In the genomic region with DNA sequence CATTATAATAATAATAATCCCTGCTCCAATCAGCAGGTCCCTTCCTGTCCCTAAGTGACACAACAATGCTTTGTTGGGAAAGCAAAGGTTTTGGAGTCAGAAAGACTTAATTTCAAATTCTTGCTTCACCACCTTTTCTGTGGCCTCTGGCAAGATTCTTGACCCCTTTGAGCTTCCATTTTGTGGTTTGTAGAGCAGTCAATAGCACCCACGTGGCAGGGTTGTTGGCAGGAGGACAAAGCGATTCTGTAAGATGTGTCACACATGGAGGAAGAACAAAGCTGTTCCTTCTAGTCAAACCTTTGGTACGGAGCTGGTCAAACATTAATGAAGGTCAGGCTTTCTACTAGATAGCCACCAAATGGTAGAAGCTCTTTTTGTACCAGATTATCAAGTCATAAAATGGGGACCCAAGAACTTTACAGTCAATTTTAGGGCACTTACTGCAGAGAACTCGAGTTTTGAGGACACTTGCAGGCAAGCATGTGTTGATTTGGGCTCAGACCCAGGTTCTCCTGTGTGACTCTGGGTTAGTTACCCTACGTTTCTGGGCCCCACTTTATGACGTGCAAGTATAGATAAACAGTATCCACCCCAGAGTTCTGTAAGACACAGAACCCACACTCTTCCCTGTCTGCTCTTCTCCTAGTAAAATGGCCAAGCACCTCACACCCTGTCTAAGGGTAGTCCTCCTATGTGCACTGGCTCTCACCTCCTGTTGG, we compare ENCODE assay signal across 11 mouse cellular contexts. TPM values are rescaled to one million over a fixed set of nuclear protein-coding genes. Genes with fewer than 3 reads are reported as not detected.
DNase-seq lines count a peak whose midpoint lies in the region; ATAC-seq and TF ChIP-seq lines count a peak whose summit lies in the region.
"Had no signal": no experiment of that assay in that cellular context is flagged by ENCODE, and none has a peak within 500 bp of the region (broad histone marks: within the 10 kb centered on the region; RNA-seq: fewer than 3 reads in every experiment).

No protein-coding gene starts in this region.

- H3K4me3 ChIP-seq in midbrain, embryonic 15.5 days: no peak overlapping the region
- H3K4me3 ChIP-seq in midbrain, embryonic 14.5 days (replicated peaks; ENCODE audit: low read depth, low read length): no peak overlapping the region
- H3K4me3 ChIP-seq: embryonic facial prominence, embryonic 12.5 days had no signal

- H3K4me1 ChIP-seq in midbrain, embryonic 15.5 days: no peaks in the 10 kb centered on the region
- H3K4me1 ChIP-seq in midbrain, embryonic 14.5 days (ENCODE audit: control insufficient read depth, insufficient read depth, low read length): no peaks in the 10 kb centered on the region
- H3K4me1 ChIP-seq: embryonic facial prominence, embryonic 12.5 days had no signal

- peak; percentile 90 for DNase-seq in heart, adult 11 months
- DNase-seq in heart, adult 9 months (ENCODE audit: low spot score in 2 of 2): no peak
- DNase-seq in Patski (ENCODE audit: low read depth, low spot score): peak; percentile 100
- peak; percentile 55 for DNase-seq in kidney, postnatal 10 days
- no peak for DNase-seq in midbrain, embryonic 14.5 days
- DNase-seq: cerebellum, adult 11 months had no signal

- CTCF ChIA-PET in Patski (lab: Charles Lee): interaction anchor here (0.9 to 42.5 kb wide), 9 partner anchors 9 to 55 kb away, joined by 3 to 811 read pairs (median 3); a partner anchor contains a TSS

- no peak overlapping the region for H3K4me2 ChIP-seq in midbrain, embryonic 15.5 days
- no peak overlapping the region for H3K4me2 ChIP-seq in midbrain, embryonic 14.5 days (ENCODE audit: low read length)
- H3K4me2 ChIP-seq: embryonic facial prominence, embryonic 12.5 days had no signal

- in situ Hi-C loops in Patski (cut with MboI; ENCODE audit: low pct_unique_long_range_greater_than_20kb): no loop called here

- ATAC-seq in Patski: peak; percentile 90
- peak; percentile 50 for ATAC-seq in megakaryocyte progenitor cell, adult 5-6 weeks (replicated peaks; ENCODE audit: poor library complexity)
- ATAC-seq in midbrain, embryonic 15.5 days (replicated peaks): no peak
- ATAC-seq in frontal cortex, adult (ENCODE audit: low TSS enrichment): no peak
- no peak for ATAC-seq in midbrain, embryonic 14.5 days (ENCODE audit: low FRiP score, low TSS enrichment)
- ATAC-seq: inflammation-experienced regulatory T-cells, adult 6 months had no signal

- no peak overlapping the region for H3K9ac ChIP-seq in midbrain, embryonic 15.5 days
- H3K9ac ChIP-seq in midbrain, embryonic 14.5 days (replicated peaks; ENCODE audit: low read length): no peak overlapping the region
- H3K9ac ChIP-seq: embryonic facial prominence, embryonic 12.5 days had no signal

- H3K36me3 ChIP-seq in midbrain, embryonic 15.5 days (replicated peaks): no peaks in the 10 kb centered on the region
- no peaks in the 10 kb centered on the region for H3K36me3 ChIP-seq in midbrain, embryonic 14.5 days (ENCODE audit: control insufficient read depth, insufficient read depth, low read length)
- H3K36me3 ChIP-seq: embryonic facial prominence, embryonic 12.5 days had no signal

- TF ChIP-seq CTCF in Patski (IDR thresholded peaks at IDR 0.05): no peak

- H3K9me3 ChIP-seq in midbrain, embryonic 15.5 days: no peaks in the 10 kb centered on the region
- no peaks in the 10 kb centered on the region for H3K9me3 ChIP-seq in midbrain, embryonic 14.5 days (ENCODE audit: control insufficient read depth, low read length)
- H3K9me3 ChIP-seq: embryonic facial prominence, embryonic 12.5 days had no signal

- POLR2A ChIA-PET in Patski (lab: Charles Lee): interaction anchor here (1.0 to 2.3 kb wide), 4 partner anchors 10 to 57 kb away, joined by 3 to 7 read pairs (median 5); a partner anchor contains a TSS

- no peak overlapping the region for H3K27ac ChIP-seq in midbrain, embryonic 15.5 days
- H3K27ac ChIP-seq in midbrain, embryonic 14.5 days (replicated peaks; ENCODE audit: low read depth, low read length): no peak overlapping the region
- H3K27ac ChIP-seq: embryonic facial prominence, embryonic 12.5 days had no signal

- no peaks in the 10 kb centered on the region for H3K27me3 ChIP-seq in Patski
- no peaks in the 10 kb centered on the region for H3K27me3 ChIP-seq in midbrain, embryonic 15.5 days (replicated peaks)
- no peaks in the 10 kb centered on the region for H3K27me3 ChIP-seq in midbrain, embryonic 14.5 days (ENCODE audit: control insufficient read depth, insufficient read depth, low read length)
- H3K27me3 ChIP-seq: embryonic facial prominence, embryonic 12.5 days had no signal

- 74% methylated on average over 6 of the region's 6 CpGs for WGBS in midbrain, embryonic 15.5 days
- 73% methylated on average over 6 of the region's 6 CpGs for WGBS in midbrain, embryonic 14.5 days

RNA-seq across cellular contexts. Expression of a gene that starts 24.6 kb away (rescaled TPM):
- 981 TPM for polyA plus RNA-seq in Patski (2021)
- total RNA-seq in megakaryocyte progenitor cell, adult 5-6 weeks (2015): 146 and 155 TPM in 2 replicates
- 217 and 260 TPM in 2 replicates for total RNA-seq in megakaryocyte progenitor cell, adult 5-6 weeks (2017)
- polyA plus RNA-seq in midbrain, embryonic 15.5 days (2015; fragmentation: Nextera tagmentation; extraction: Ambion mirVana): 90.5 and 102 TPM in 2 replicates
- 67.9 and 86.5 TPM in 2 replicates for polyA plus RNA-seq in midbrain, embryonic 14.5 days (2014; fragmentation: Nextera tagmentation; extraction: Ambion mirVana)

RNA-seq across cellular contexts. Expression of a gene that starts 59.2 kb away (rescaled TPM):
- polyA plus RNA-seq in Patski (2021): 3,178 TPM
- 1,747 and 1,792 TPM in 2 replicates for total RNA-seq in megakaryocyte progenitor cell, adult 5-6 weeks (2015)
- 99.3 and 111 TPM in 2 replicates for total RNA-seq in megakaryocyte progenitor cell, adult 5-6 weeks (2017)
- 158 and 167 TPM in 2 replicates for polyA plus RNA-seq in midbrain, embryonic 15.5 days (2015; fragmentation: Nextera tagmentation; extraction: Ambion mirVana)
- polyA plus RNA-seq in midbrain, embryonic 14.5 days (2014; fragmentation: Nextera tagmentation; extraction: Ambion mirVana): 94.0 and 157 TPM in 2 replicates

Comparison
In these comparisons a context has a peak if more than half of its experiments do, and no peak if none do; other contexts are left out.
1. DNase-seq: peak in heart, adult 11 months (single experiment), Patski (single experiment) and kidney, postnatal 10 days (single experiment); none in heart, adult 9 months (0 of 2) and midbrain, embryonic 14.5 days (single experiment).
2. ATAC-seq: peak in Patski (single experiment) and megakaryocyte progenitor cell, adult 5-6 weeks (single experiment); none in midbrain, embryonic 15.5 days (single experiment), frontal cortex, adult (single experiment) and midbrain, embryonic 14.5 days (single experiment).
3. RNA of a gene that starts 59.2 kb away (polyA plus RNA-seq): 3,178 TPM in Patski (single experiment); 158 to 167 TPM in midbrain, embryonic 15.5 days and 94.0 to 157 TPM in midbrain, embryonic 14.5 days; every median in the first group is over 10 times any median in the second.